Mouse (Mus musculus): ENCODE measurements around the gene Mien1.

- no peak for TF ChIP-seq POLR2A (IDR thresholded peaks at IDR 0.05; ENCODE audit: insufficient read depth, low read depth, low read length)
- TF ChIP-seq CTCF (IDR thresholded peaks at IDR 0.05; ENCODE audit: insufficient read depth, low read depth, low read length): no peak
Measured at GRCm38 (mm10) chr11:98446562-98447474, 8.0 kb upstream of the Mien1 start.

Data from olfactory bulb, adult 2 months (tissue).